Mouse (Mus musculus) brain, embryonic 18.5 days (tissue): ENCODE results near the gene Olfr702.

Source experiments
- DNase-seq: peaks from one replicate; pipeline ENCODE4 v3.0.0-alpha.2; 2012; ENCODE audit warnings: low read depth, low spot score

Olfr702 gene

DNA sequence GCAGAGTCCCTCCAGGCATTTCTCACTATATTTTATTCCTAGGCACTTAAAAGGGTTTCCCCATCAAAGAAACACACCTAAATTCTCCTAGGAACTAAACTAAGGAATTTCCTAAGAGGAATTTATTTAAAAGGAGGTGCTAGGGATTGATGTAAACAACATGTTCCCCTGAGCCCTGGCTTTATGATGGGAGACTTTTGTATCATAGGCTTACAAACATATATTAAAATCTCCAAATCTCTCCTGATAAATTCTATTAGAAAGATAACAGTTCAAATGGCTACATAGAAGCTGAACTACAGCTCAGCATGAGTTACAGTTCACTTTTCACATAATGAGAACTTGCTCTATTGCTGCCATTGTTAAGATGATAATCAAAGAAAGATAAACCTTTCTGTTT lies at the start of gene Olfr702:
Olfr702 (minus strand) TSS at position 101 of the 400 bp plus-strand sequence.
- no peak for DNase-seq

- no peak for DNase-seq
These were observed 43.1 kb upstream of the Olfr702 start, which contains the start of gene Olfr705 for GRCm38 (mm10) chr7:106876791-106877190. Olfr705 (minus strand) TSS chr7:106876891.

DNA sequence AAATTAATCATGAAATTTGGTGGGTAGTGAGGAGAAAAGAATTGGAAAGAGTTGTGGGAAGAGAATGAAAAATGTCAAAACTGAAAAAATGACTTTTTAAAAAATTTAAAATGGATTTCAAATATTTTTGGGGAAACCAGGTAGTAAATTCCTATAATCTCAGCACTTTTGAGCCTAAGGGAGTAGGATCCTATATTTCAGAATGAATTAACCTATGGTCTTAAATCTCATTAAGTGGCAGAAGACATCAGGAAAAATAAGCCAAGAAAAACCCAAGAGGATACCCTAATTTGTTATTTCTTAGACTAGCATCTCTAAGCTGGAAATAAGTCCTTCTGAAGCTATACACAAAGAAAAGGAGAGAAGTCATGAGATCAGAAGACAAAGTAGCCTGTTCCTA lies 29.2 kb upstream of the Olfr702 start, which contains the start of gene Olfr704:
Olfr704 (plus strand) TSS at position 301 of the 400 bp plus-strand sequence.
- DNase-seq: no peak

- no peak for DNase-seq
These were observed 9.4 kb upstream of the Olfr702 start, which contains the start of gene Olfr703 for GRCm38 (mm10) chr7:106843060-106843459. Olfr703 (plus strand) TSS chr7:106843360.

DNA sequence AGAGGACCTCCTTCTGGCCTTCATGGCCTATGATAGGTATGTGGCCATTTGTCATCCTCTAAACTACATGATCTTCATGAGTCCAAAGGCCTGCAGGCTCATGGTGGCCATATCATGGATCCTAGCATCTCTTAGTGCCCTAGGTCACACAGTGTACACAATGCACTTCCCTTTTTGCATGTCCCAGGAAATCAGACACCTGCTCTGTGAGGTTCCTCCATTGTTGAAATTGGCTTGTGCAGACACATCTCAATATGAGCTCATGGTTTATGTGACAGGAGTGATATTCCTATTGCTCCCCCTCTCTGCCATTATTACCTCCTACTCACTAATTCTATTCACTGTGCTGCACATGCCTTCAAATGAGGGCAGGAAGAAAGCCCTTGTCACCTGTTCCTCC lies 15.3 kb downstream of the Olfr702 start:
- DNase-seq: no peak

DNA sequence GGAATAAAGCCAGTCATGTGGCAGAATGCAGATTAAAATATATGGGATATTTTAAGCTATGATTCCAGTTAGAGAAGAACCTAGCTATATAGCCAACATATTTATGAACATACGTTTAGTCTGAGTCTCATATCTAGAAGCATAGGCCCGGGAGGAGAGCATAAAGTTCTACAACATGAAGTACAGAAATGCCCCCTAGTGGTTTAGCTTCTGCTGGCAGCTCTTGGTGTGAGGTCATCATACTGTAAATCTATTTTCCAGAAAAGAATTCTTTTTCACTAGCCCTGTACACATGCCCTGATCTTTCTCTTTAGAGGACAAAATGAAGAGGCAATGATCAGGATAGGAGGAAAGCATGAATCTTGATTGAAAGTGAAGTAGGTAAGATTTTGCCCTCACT lies 17.9 kb downstream of the Olfr702 start:
- no peak for DNase-seq

DNA sequence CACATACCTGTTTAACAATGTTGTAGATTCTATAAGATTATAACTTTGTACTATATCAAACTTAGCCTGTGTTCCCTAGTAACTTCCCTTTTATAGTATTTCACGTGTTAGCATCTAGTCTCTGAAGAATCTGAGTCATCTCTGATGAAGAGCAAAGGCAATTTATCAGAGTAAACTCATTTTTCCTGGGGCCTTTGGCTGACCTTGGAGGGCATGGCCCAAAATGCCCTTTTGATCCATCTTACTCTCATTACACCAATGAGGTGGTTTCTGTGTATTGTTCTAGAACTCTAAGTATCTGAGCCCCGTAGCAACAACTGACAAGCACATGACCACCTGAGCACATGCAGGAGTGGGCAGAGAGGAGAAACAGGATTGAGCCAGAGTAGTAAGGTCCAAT lies 19.9 kb downstream of the Olfr702 start, which contains the start of gene Olfr701:
Olfr701 (plus strand) TSS at position 301 of the 400 bp plus-strand sequence.
- no peak for DNase-seq

GRCm38 (mm10) chr7:106808734-106809133 lies 25.0 kb downstream of the Olfr702 start, which contains the start of gene Olfr700:
Olfr700 (minus strand) TSS chr7:106808834.
- DNase-seq: no peak

- no peak for DNase-seq
These were observed 40.6 kb downstream of the Olfr702 start, which contains the start of gene Olfr699 for GRCm38 (mm10) chr7:106793098-106793497. Olfr699 (minus strand) TSS chr7:106793198.

DNA sequence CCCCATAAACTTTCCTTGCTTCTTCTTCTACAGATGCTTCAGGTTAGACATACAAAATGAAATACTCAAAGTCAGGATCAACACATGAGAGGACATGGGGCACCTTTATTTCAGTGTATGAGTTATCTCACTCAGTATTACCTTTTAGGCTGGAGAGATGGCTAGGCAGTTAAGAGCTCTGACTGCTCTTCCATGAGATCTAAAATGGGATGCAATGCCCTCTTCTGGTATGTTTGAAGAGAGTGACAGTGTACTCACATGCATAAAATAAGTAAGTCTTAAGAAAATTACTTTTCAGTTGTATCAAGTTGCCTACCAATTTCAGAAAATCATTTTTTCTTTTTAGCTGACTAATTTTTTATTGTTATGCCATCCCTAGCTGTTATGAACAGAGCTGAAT lies 45.4 kb downstream of the Olfr702 start:
- DNase-seq: no peak
